Mouse (Mus musculus) hindbrain, embryonic 14.5 days (tissue): ENCODE data around the gene Rnf212b. TPM values are rescaled to one million over a fixed set of nuclear protein-coding genes. Genes with fewer than 3 reads are reported as not detected.
A peak's percentile ranks its signal among the peaks of the same experiment; 100 is the strongest.

ENCODE experiments used
- ATAC-seq: fragments of 200-750 bp; cut with Nextera tagmentation; 2 replicates; pipeline ENCODE4 v1.8.0; 2017; ENCODE audit warnings: moderate number of reproducible peaks, mild to moderate bottlenecking, moderate TSS enrichment, moderate library complexity; ENCODE audit not compliant: low FRiP score
- DNase-seq: peaks from one replicate; pipeline ENCODE4 v3.0.0-alpha.2; 2015; ENCODE audit warnings: low spot score
- H3K27ac ChIP-seq: fragments of 300-500 bp; sonication (generic); 2 replicates; pipeline ENCODE4 v1.5.1; 2014; ENCODE audit warnings: mild to moderate bottlenecking, moderate library complexity
- H3K27me3 ChIP-seq: fragments of 300-500 bp; sonication (generic); 2 replicates; pipeline ENCODE4 v1.6.1; 2014; ENCODE audit warnings: mild to moderate bottlenecking, low read length, mixed read lengths; ENCODE audit not compliant: control insufficient read depth, insufficient read depth
- H3K36me3 ChIP-seq: fragments of 300-500 bp; sonication (generic); replicated peaks from 2 replicates; pipeline ENCODE4 v1.6.1; 2014; ENCODE audit not compliant: control insufficient read depth, insufficient read depth
- H3K4me1 ChIP-seq: fragments of 300-500 bp; sonication (generic); replicated peaks from 2 replicates; pipeline ENCODE4 v1.6.1; 2014; ENCODE audit warnings: antibody characterized with exemption, low read length, mixed read lengths; ENCODE audit not compliant: control insufficient read depth, insufficient read depth
- H3K4me2 ChIP-seq: fragments of 300-500 bp; sonication (generic); replicated peaks from 2 replicates; pipeline ENCODE4 v1.6.1; 2014; ENCODE audit warnings: mild to moderate bottlenecking, moderate library complexity
- H3K4me3 ChIP-seq: fragments of 300-500 bp; sonication (generic); replicated peaks from 2 replicates; pipeline ENCODE4 v1.5.1; 2014; ENCODE audit warnings: mild to moderate bottlenecking, low read length
- H3K9ac ChIP-seq: fragments of 300-500 bp; sonication (generic); 2 replicates; pipeline ENCODE4 v1.6.1; 2014
- H3K9me3 ChIP-seq: fragments of 300-500 bp; sonication (generic); 2 replicates; pipeline ENCODE4 v1.6.1; 2016; ENCODE audit warnings: low read length; ENCODE audit not compliant: control insufficient read depth
- WGBS: fragments of 180-500 bp; shearing (Covaris S2); extraction: QIAGEN DNeasy Blood & Tissue Kit; methylation state at CpG from one replicate; pipeline ENCODE4 v1.1.7; 2014; 5-methylcytosine and 5-hydroxymethylcytosine counted together
- polyA plus RNA-seq: library from polyadenylated mRNA; unstranded; fragments of >200 nt; fragmentation: Nextera tagmentation; extraction: Ambion mirVana; gene quantifications from 2 replicates; pipeline ENCODE4 v1.2.1, GENCODE M21; 2014

Gene Rnf212b
- polyA plus RNA-seq, 1 experiment from 2014 or later = not detected

DNA sequence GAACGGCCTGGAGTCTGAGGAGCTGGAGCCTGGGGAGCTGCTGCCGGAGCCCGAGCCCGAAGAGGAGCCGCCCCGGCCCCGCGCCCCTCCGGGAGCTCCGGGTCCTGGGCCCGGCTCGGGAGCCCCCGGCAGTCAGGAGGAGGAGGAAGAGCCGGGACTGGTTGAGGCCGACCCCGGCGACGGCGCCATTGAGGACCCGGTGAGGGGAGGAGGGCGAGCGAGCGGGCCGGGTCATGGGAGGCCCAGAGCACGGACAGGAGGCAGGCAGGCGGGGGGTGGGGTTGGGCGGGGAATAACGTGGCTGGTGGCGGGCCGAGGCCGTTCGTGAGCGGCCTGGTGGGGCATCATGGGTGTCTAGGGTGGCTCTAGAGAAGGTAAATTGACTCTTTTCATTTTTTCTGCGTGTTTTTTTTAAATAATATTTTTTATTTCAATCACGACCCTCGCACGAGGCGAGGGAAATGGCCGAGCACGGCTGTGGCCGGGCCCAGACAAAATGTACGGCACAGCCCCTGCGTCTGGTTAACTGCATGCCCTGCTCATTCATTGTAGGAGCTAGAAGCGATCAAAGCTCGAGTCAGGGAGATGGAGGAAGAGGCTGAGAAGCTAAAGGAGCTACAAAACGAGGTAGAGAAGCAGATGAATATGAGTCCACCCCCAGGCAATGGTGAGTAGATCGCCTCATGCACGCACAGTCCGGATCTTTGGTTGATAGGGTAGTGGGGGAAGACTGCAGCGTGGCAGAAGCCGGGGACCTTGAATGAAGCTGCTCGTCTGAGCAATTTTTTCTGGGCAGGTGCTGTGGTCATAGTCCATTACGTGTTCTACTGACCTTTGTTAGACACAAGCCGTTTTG lies 80.6 kb downstream of the Rnf212b start:
- Histone ChIP-seq H3K4me1 (peaks cover 17% of the 10 kb centered on the region), H3K27me3 (no peaks in the 10 kb centered on the region), H3K36me3 (peaks cover 44% of the 10 kb centered on the region), H3K4me3 (peak overlapping the region; percentile 93), H3K27ac (peak overlapping the region; percentile 98), H3K9ac (peak overlapping the region; percentile 99), H3K9me3 (no peaks in the 10 kb centered on the region), H3K4me2 (peak overlapping the region; percentile 65)
- no peak; the same call in 1 of the 2 replicates for ATAC-seq
- peak; percentile 56 for DNase-seq
- under 1% methylated on average over 53 of the region's 54 CpGs for WGBS

DNA sequence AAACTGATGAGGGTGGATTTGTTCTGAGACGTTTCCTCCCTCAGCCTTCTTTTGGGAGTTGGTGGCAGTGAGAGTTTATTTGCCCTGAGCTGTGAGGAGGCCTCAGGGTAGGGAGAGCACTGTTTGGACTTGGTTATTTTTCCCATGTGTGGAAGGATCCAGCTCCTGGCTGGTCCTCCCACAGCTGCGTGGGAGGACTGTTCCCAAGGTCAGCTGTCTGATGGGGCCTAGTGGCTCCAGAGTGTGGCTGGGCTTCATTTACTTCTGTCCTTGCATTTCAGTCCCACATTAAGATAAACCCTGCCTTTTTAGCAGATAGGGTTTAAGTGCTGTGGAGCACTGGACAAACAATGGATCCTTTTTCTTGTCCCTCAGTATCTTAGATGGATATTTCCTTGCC lies 83.5 kb downstream of the Rnf212b start:
- 68% methylated on average over 2 of the region's 2 CpGs for WGBS
- Histone ChIP-seq H3K4me2 (no peak overlapping the region), H3K4me3 (no peak overlapping the region), H3K27ac (no peak overlapping the region), H3K4me1 (peaks cover 17% of the 10 kb centered on the region), H3K27me3 (no peaks in the 10 kb centered on the region), H3K36me3 (peaks cover 44% of the 10 kb centered on the region), H3K9me3 (no peaks in the 10 kb centered on the region), H3K9ac (no peak overlapping the region)
- no peak for ATAC-seq
- DNase-seq = no peak

DNA sequence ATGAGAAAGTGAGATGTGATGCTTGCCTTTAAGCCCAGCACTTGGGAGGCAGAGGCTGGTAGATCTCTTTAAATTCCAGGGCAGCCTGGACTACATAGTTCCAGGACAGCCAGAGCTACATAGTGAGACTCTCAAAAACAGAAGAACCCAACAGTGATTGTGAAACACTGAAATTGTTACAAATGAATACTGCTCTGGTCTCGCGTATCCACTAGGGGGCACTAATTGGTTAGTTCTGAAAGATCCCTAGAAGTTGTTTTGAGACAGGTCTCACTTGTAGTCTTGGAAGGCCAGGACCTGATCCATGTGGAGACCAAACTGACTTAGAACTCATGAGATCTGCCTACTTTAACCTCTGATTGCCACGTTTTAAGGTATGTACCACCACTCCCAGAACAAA lies 86.4 kb downstream of the Rnf212b start:
- 1% methylated on average over 3 of the region's 3 CpGs for WGBS

DNA sequence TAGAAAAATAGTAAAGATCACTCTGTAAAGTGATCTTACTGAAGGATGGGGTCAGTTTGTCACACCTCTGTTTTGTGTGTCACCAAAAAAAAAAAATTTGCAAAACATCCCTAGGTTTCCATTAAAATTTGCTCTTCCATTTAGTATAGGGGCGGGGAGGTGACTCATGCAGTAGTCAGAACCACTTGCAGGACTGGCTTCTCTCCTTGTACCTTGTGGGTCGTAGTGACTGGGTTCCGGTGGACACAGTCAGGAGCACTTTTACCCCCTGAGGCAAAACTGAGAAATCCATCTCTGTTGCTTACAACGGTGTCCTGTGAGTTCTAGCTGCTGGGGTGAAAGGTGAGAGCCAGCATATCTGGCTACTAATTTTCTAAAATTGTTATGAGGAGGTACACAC lies 89.7 kb downstream of the Rnf212b start:
- Histone ChIP-seq H3K9ac (no peak overlapping the region), H3K27ac (no peak overlapping the region), H3K4me3 (no peak overlapping the region), H3K9me3 (no peaks in the 10 kb centered on the region), H3K36me3 (peaks cover 50% of the 10 kb centered on the region), H3K4me2 (no peak overlapping the region), H3K4me1 (0 out of 2 replicates have a peak, but pooled peaks cover 2% of the 10 kb centered on the region), H3K27me3 (no peaks in the 10 kb centered on the region)
- no peak for DNase-seq
- 92% methylated on average over 4 of the region's 4 CpGs for WGBS
- ATAC-seq = no peak

More for the DNA sequence above, 86.4 kb downstream of the Rnf212b start:
- peak; percentile 93 for DNase-seq
- Histone ChIP-seq H3K4me2 (no peak overlapping the region), H3K9me3 (no peaks in the 10 kb centered on the region), H3K27me3 (no peaks in the 10 kb centered on the region), H3K27ac (no peak overlapping the region), H3K9ac (no peak overlapping the region), H3K36me3 (peaks cover 50% of the 10 kb centered on the region), H3K4me3 (no peak overlapping the region), H3K4me1 (peaks cover 8% of the 10 kb centered on the region)
- ATAC-seq = peak; percentile 64

Other genes with a start within 250 kb of the Rnf212b start
- gene Ajuba, start 236.6 kb upstream of the Rnf212b start, polyA plus RNA-seq = 3.2 and 5.0 TPM in 2 replicates
- gene 4931414P19Rik, start 208.1 kb upstream of the Rnf212b start, polyA plus RNA-seq = 3.1 and 3.7 TPM in 2 replicates
- 422 and 425 TPM in 2 replicates for gene Psmb5, start 196.1 kb upstream of the Rnf212b start, polyA plus RNA-seq
- 0.16 TPM in 1 of 2 replicates, not detected in the other for gene Psmb11, start 192.7 kb upstream of the Rnf212b start, polyA plus RNA-seq
- gene Gm17606, start 173.2 kb upstream of the Rnf212b start, polyA plus RNA-seq = not detected in 2 replicates
- gene Cdh24, start 172.8 kb upstream of the Rnf212b start, polyA plus RNA-seq = 10.5 and 12.2 TPM in 2 replicates
- 67.1 and 71.2 TPM in 2 replicates for gene 1700123O20Rik, start 127.9 kb upstream of the Rnf212b start, polyA plus RNA-seq
- 98.2 and 99.1 TPM in 2 replicates for gene Acin1, start 127.2 kb upstream of the Rnf212b start, polyA plus RNA-seq
- gene Gm29776, start 115.3 kb upstream of the Rnf212b start, polyA plus RNA-seq = 0.21 and 0.29 TPM in 2 replicates
- not detected in 2 replicates for gene Cebpe, start 102.0 kb upstream of the Rnf212b start, polyA plus RNA-seq
- gene Slc7a8, start 32.2 kb upstream of the Rnf212b start, polyA plus RNA-seq = 9.8 and 10.7 TPM in 2 replicates
- gene Homez, start 56.8 kb downstream of the Rnf212b start, polyA plus RNA-seq = 10.7 and 10.8 TPM in 2 replicates
- gene Ppp1r3e, start 63.4 kb downstream of the Rnf212b start, polyA plus RNA-seq = 5.0 and 5.7 TPM in 2 replicates
- 5.2 and 5.3 TPM in 2 replicates for gene Bcl2l2, start 69.2 kb downstream of the Rnf212b start, polyA plus RNA-seq
- not detected in 2 replicates for gene Gm20521, start 69.3 kb downstream of the Rnf212b start, polyA plus RNA-seq
- 141 and 159 TPM in 2 replicates for gene Pabpn1, start 78.4 kb downstream of the Rnf212b start, polyA plus RNA-seq
- 136 and 142 TPM in 2 replicates for gene Slc22a17, start 99.0 kb downstream of the Rnf212b start, polyA plus RNA-seq
- gene Efs, start 112.0 kb downstream of the Rnf212b start, polyA plus RNA-seq = 15.4 and 15.6 TPM in 2 replicates
- 0.72 and 0.74 TPM in 2 replicates for gene Il25, start 118.6 kb downstream of the Rnf212b start, polyA plus RNA-seq
- gene Cmtm5, start 122.1 kb downstream of the Rnf212b start, polyA plus RNA-seq = 11.3 and 11.4 TPM in 2 replicates
- 0.78 and 2.1 TPM in 2 replicates for gene Myh6, start 152.8 kb downstream of the Rnf212b start, polyA plus RNA-seq
- gene Gm17428, start 162.8 kb downstream of the Rnf212b start, polyA plus RNA-seq = not detected in 2 replicates
- 5.6 and 6.7 TPM in 2 replicates for gene Myh7, start 180.5 kb downstream of the Rnf212b start, polyA plus RNA-seq
- gene Ngdn, start 201.3 kb downstream of the Rnf212b start, polyA plus RNA-seq = 42.6 and 43.1 TPM in 2 replicates